Mouse (Mus musculus) limb, embryonic 14.5 days (tissue): ENCODE data around the gene Mfsd7a. TPM values are rescaled to one million over a fixed set of nuclear protein-coding genes. Genes with fewer than 3 reads are reported as not detected.

Source experiments
- ATAC-seq: fragments of 200-750 bp; cut with Nextera tagmentation; 2 replicates; pipeline ENCODE4 v1.8.0; 2017; ENCODE audit warnings: low read depth, moderate number of reproducible peaks, moderate TSS enrichment; ENCODE audit not compliant: low FRiP score
- DNase-seq: peaks from one replicate; pipeline ENCODE4 v3.0.0-alpha.2; 2015; ENCODE audit warnings: low spot score
- H3K27ac ChIP-seq: fragments of 300-500 bp; sonication (generic); replicated peaks from 2 replicates; pipeline ENCODE4 v1.5.1; 2014; ENCODE audit warnings: low read depth, mild to moderate bottlenecking, low read length, moderate library complexity, mixed read lengths
- H3K27me3 ChIP-seq: fragments of 300-500 bp; sonication (generic); 2 replicates; pipeline ENCODE4 v1.6.1; 2014; ENCODE audit warnings: low read length, mixed read lengths; ENCODE audit not compliant: control insufficient read depth, insufficient read depth
- H3K36me3 ChIP-seq: fragments of 300-500 bp; sonication (generic); 2 replicates; pipeline ENCODE4 v1.6.1; 2014; ENCODE audit warnings: mild to moderate bottlenecking, low read length, moderate library complexity, mixed read lengths; ENCODE audit not compliant: control insufficient read depth, insufficient read depth
- H3K4me1 ChIP-seq: fragments of 300-500 bp; sonication (generic); 2 replicates; pipeline ENCODE4 v1.6.1; 2014; ENCODE audit warnings: antibody characterized with exemption, low read length, mixed read lengths; ENCODE audit not compliant: control insufficient read depth, insufficient read depth
- H3K4me2 ChIP-seq: fragments of 300-500 bp; sonication (generic); replicated peaks from 2 replicates; pipeline ENCODE4 v1.6.1; 2014; ENCODE audit warnings: low read depth, mild to moderate bottlenecking, low read length, moderate library complexity; ENCODE audit not compliant: severe bottlenecking
- H3K4me3 ChIP-seq: fragments of 300-500 bp; sonication (generic); replicated peaks from 2 replicates; pipeline ENCODE4 v1.5.1; 2014; ENCODE audit warnings: low read length
- H3K9ac ChIP-seq: fragments of 300-500 bp; sonication (generic); 2 replicates; pipeline ENCODE4 v1.6.1; 2014; ENCODE audit warnings: mild to moderate bottlenecking, low read depth, low read length, moderate library complexity; ENCODE audit not compliant: severe bottlenecking
- H3K9me3 ChIP-seq: fragments of 300-500 bp; sonication (generic); 2 replicates; pipeline ENCODE4 v1.6.1; 2016; ENCODE audit warnings: low read length; ENCODE audit not compliant: control insufficient read depth
- POLR2A ChIP-seq: fragments of 200-500 bp; IDR thresholded peaks from 2 replicates; pipeline ENCODE4 v1.8.0; 2012; ENCODE audit warnings: inconsistent platforms, mild to moderate bottlenecking, moderate library complexity, borderline replicate concordance; ENCODE audit not compliant: insufficient read depth, insufficient read length; ENCODE audit errors: extremely low read depth
- WGBS: fragments of 180-500 bp; shearing (Covaris S2); extraction: QIAGEN DNeasy Blood & Tissue Kit; methylation state at CpG from one replicate; pipeline ENCODE4 v1.1.7; 2014; 5-methylcytosine and 5-hydroxymethylcytosine counted together
- polyA plus RNA-seq, 2 experiments: library from polyadenylated mRNA; depleted of rRNA in 1 of 2; stranded (reverse) in 1 of 2; unstranded in 1 of 2; fragments of >200 nt; fragmentation: Nextera tagmentation in 1 of 2; extraction: Ambion mirVana in 1 of 2; gene quantifications; 2 replicates each; pipeline versions ENCODE4 v1.2.1 to v1.2.3; 2012 to 2014

Mfsd7a gene
- polyA plus RNA-seq, 2 experiments = 0.14 to 2.5 TPM

DNA sequence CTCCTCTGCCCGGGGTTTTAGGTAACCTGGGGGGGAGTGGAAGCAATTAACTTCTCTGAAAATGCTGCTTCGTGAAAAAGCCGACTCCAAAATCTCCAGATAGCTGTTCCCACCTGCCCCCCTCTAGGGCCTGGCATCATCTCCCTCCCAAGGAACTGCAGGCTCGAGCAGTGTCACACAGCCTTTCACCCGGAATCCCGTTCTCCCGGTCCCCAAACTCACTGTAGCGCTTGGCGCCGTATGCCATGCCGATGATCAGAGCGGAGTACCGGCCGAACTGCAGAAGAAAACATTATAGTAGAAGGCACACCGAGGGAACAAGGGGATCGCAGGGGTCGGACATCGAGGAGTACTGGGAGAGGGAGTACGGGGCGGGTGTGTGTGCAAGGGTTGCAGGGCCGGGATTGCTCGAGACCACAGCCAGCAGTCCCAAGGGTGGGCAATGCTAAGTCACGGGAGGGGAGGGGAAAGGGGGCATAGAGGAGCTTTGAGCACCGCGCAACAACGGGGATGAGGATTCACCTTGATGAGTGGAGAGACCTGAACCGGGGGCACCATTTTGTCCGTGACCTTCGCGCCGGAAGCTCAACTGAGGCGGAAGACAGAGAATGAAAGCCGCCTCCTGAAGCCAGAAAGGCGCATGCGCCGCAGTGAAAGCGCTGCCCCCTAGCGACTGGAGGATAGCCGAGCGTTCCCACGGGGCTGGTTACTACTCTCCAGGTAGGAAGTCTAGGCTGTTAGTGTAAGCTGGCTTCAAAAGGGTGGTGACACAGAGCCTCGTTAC, 14.7 kb downstream of the Mfsd7a start, which contains the start of gene Atp5k:
Atp5k (minus strand) TSS at position 645 of the 784 bp plus-strand sequence.
- no peak for TF ChIP-seq POLR2A
- H3K4me3 ChIP-seq = peak within 1 kb of the TSS; percentile 69
- DNase-seq (peak; percentile 95), ATAC-seq (peak; percentile 85)
- H3K9me3 ChIP-seq = no peaks in the 10 kb centered on the region
- H3K9ac ChIP-seq = peak within 1 kb of the TSS; percentile 76
- H3K4me1 ChIP-seq = peaks cover 9% of the 10 kb centered on the region; the same call in 1 of the 2 replicates
- H3K36me3 ChIP-seq = peaks cover 27% of the 10 kb centered on the region
- WGBS = under 1% methylated on average over 42 of the region's 42 CpGs
- H3K27me3 ChIP-seq = no peaks in the 10 kb centered on the region
- H3K27ac ChIP-seq = no peak within 1 kb of the TSS
- peak within 1 kb of the TSS; percentile 79 for H3K4me2 ChIP-seq

DNA sequence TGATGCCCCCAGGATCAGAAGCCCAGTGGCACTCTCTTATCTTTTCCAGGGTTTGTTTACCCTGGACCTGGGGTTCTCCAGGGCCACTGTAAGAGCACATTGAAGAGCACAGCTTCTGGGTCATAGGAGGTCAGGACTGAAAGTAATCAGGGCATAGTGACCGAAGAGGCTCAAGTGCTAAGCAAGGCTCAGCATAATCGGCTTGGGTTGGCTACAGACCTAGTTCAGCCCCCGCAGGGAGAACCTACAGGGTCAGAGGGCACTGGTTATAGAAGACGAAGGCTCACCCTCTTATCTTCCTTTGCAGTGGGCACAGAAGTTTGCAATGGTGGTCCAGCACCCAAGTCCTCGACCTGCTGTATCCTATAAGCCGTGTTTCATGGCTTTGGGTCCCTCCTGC, 17.5 kb downstream of the Mfsd7a start:
- ATAC-seq (no peak), DNase-seq (no peak)
- Histone ChIP-seq H3K9ac (no peak overlapping the region), H3K4me2 (no peak overlapping the region), H3K27ac (no peak overlapping the region), H3K36me3 (peaks cover 27% of the 10 kb centered on the region), H3K27me3 (no peaks in the 10 kb centered on the region), H3K9me3 (no peaks in the 10 kb centered on the region), H3K4me1 (peaks cover 9% of the 10 kb centered on the region; the same call in 1 of the 2 replicates), H3K4me3 (no peak overlapping the region)
- WGBS = 94% methylated on average over 6 of the region's 6 CpGs
- TF ChIP-seq POLR2A = no peak

DNA sequence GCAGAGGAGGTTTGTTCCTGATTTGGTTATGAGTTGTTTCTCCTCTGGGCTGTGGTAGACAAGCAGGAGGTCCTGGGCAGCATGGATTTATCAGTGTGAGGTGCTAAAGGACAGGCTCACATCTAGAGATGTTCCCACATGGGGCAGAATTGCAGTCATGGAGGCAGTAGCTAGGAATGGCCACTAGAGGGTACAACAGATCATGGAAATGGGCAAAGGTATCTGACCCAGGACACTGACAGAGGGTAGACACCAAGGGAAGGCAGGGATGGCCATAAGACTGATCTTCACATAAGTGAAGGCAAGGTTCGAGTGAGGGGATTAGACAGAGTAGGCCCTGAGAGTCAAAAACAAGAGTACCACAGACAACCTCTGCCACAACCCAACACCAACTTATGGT, 21.5 kb downstream of the Mfsd7a start:
- Histone ChIP-seq H3K4me3 (no peak overlapping the region), H3K4me2 (no peak overlapping the region), H3K9ac (no peak overlapping the region), H3K9me3 (no peaks in the 10 kb centered on the region), H3K36me3 (peaks cover 23% of the 10 kb centered on the region), H3K4me1 (no peaks in the 10 kb centered on the region), H3K27me3 (no peaks in the 10 kb centered on the region), H3K27ac (no peak overlapping the region)
- 56% methylated on average over 1 of the region's 1 CpGs for WGBS
- TF ChIP-seq POLR2A = no peak
- DNase-seq (peak; percentile 21), ATAC-seq (0 out of 2 replicates have a peak, but pooled peaks have one; percentile 47)

DNA sequence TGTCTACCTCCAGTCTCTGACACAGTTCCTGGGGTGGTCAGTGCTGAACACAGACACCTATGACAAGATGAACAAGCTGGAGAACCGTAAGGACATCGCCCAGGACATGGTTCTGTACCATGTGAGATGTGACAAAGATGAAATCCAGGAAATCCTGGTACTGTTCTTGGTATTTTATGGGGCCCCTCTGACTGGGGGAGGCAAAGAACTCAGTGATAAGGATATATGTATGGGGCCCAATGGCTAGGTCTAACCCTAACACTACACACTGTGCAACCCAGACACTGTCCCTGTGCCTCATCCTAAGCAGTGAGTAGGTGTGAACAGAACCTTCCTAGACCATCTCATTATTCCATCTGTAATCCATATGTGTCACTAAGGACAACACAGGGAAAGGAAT, 25.3 kb downstream of the Mfsd7a start:
- H3K27me3 ChIP-seq = no peaks in the 10 kb centered on the region
- no peak overlapping the region for H3K4me2 ChIP-seq
- no peaks in the 10 kb centered on the region for H3K9me3 ChIP-seq
- no peak for DNase-seq
- H3K27ac ChIP-seq = no peak overlapping the region
- no peaks in the 10 kb centered on the region for H3K36me3 ChIP-seq
- no peak for ATAC-seq
- no peak overlapping the region for H3K9ac ChIP-seq
- no peaks in the 10 kb centered on the region for H3K4me1 ChIP-seq
- no peak for TF ChIP-seq POLR2A
- WGBS = 91% methylated on average over 2 of the region's 2 CpGs
- H3K4me3 ChIP-seq = no peak overlapping the region

DNA sequence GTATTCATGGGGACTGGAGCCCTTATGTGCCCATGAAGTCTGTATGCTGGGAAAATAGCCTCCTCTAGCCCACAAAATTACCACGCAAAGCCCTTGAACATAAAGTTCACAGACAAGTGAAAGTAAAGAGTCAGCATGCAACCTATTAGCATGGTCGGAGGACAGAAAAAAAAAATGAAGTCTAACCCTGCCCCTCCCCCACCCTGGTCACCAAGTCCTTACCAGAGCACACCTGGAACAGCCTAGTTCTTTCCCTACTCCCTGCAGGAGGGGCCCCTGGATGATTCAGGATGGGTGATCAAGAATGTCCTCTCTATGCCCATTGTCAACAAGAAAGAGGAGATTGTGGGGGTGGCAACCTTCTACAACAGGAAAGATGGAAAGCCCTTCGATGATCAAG, 25.9 kb downstream of the Mfsd7a start:
- Histone ChIP-seq H3K9ac (no peak overlapping the region), H3K4me2 (no peak overlapping the region), H3K9me3 (no peaks in the 10 kb centered on the region), H3K27ac (no peak overlapping the region), H3K27me3 (no peaks in the 10 kb centered on the region), H3K4me1 (no peaks in the 10 kb centered on the region), H3K4me3 (no peak overlapping the region), H3K36me3 (no peaks in the 10 kb centered on the region)
- ATAC-seq (no peak), DNase-seq (no peak)
- 67% methylated on average over 3 of the region's 3 CpGs for WGBS
- no peak for TF ChIP-seq POLR2A

DNA sequence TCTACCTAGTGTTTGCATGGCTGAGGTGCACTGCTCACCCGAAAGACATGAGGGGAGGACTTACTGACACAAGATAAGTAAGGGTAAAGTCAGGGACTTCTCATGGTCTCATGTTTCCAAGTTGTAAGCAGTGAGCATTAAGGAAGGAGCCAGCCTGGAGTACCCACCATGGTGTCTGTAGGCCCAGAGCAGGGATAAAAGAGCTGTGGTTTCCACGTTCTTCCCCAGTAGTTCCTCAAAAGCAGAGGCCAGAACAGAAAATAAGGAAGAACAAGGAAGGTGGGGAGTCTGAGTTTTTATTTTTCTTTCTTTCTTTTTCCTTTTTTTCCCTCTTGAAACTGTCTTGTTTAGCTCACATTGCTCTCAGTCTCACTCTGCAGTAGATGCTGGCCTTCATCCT, 34.0 kb downstream of the Mfsd7a start:
- Histone ChIP-seq H3K4me3 (no peak overlapping the region), H3K4me1 (no peaks in the 10 kb centered on the region), H3K4me2 (no peak overlapping the region), H3K36me3 (no peaks in the 10 kb centered on the region), H3K27ac (no peak overlapping the region), H3K9ac (no peak overlapping the region), H3K9me3 (no peaks in the 10 kb centered on the region), H3K27me3 (no peaks in the 10 kb centered on the region)
- ATAC-seq (no peak), DNase-seq (no peak)
- no peak for TF ChIP-seq POLR2A
- WGBS = 78% methylated on average over 2 of the region's 2 CpGs
